Mouse (Mus musculus) T-cell, adult 2 months (primary cell): ENCODE data around the gene Gm4767.
A peak's percentile ranks its signal among the peaks of the same experiment; 100 is the strongest.
"Not testable (repeated sequence)": the region's sequence is repeated elsewhere in the genome, so short reads cannot be mapped to it uniquely, and the experiment has no call there.

Experiments used
- DNase-seq: peaks from one replicate; pipeline ENCODE4 v3.0.0; 2022; ENCODE audit warnings: low spot score

Gene Gm4767

GRCm38 (mm10) chr10:81811899-81812298 lies at the start of gene Gm4767:
Gene Gm4767 (plus strand): TSS chr10:81812186.
- peak; percentile 12 for DNase-seq

GRCm38 (mm10) chr10:81770506-81771403 lies 41.2 kb upstream of the Gm4767 start, which contains the start of gene Gm3055:
Gene Gm3055 (minus strand): TSS chr10:81771161.
- DNase-seq: not testable (repeated sequence)

- not testable (repeated sequence) for DNase-seq
These were observed 40.6 kb upstream of the Gm4767 start for GRCm38 (mm10) chr10:81771404-81771777.

- not testable (repeated sequence) for DNase-seq
These were observed 34.2 kb downstream of the Gm4767 start for GRCm38 (mm10) chr10:81846219-81846618.

- DNase-seq: peak; percentile 0
These were observed 51.7 kb downstream of the Gm4767 start, which contains the start of gene Gm32687 for GRCm38 (mm10) chr10:81863409-81864407. Gene Gm32687 (plus strand): TSS chr10:81863934.
